Mouse (Mus musculus): ENCODE results near the gene Rab30.

- no peak for TF ChIP-seq EP300 (IDR thresholded peaks at IDR 0.05; ENCODE audit: low read depth)
- TF ChIP-seq CTCF (IDR thresholded peaks at IDR 0.05; ENCODE audit: low read depth), result no peak
Measured at GRCm38 (mm10) chr7:92836447-92836846, 95.0 kb downstream of the Rab30 start.

Measured in liver, embryonic 14.5 days (tissue).